Mouse (Mus musculus): ENCODE measurements around the gene Them4.

The Them4 gene

DNA sequence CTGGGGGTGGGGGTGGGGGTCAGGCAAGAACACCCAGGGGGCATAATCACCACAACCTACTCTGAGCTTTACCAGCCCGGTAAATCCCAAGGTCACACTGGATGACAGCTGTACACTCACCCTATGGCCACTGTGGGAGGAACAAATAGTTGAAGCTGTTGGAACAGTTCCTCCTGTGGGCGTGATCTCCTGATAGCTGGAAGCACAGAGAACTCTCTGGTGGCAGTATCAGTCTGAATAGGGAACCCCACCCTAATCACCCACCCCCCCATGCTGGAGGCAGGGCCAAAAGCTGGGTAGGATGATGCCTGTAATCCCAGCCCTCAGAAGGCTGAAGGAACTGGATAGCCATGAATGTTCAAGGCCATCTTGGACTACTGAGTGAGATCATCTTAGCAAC lies 59.8 kb downstream of the Them4 start:
- DNase-seq: no peak

DNA sequence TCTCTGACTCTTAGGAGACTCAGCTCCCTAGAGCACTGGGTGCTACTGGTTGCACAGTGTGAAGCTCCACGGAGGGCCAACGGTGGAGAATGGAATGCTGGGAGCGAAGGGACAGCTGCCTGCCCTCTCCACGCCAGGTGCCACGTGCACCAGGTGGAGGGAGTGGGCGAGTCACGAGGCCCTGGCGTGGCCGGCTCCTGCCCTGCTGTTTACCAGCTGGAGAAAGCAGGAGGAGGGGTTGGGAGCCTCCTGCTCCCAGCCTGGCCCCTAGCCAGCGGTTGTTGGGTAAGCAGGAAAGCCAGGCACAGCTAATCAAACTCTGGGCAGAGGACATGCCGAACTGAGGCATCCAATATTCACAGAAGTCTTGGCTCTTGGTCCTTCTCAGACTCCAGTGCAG lies 61.7 kb downstream of the Them4 start:
- peak; percentile 86 to 94 for DNase-seq

DNA sequence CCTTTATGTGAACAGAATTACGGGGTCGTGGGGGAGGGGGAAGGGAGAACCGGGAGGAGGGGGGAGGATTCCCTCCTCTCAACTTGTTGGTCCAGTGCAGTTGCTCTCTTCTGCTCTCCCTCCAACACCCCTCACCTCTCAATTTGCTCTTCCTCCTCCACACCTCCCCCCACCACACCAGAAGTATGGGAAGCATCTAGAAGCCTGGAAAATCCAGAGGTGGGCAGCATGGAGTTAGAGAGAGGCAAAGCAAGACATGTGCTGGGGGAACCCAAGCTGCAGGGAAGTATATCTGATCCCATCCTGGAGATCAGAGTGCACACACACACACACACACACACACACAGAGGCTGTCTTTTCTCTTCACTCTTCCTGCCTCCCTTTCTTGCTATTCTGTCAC lies 62.1 kb downstream of the Them4 start:
- DNase-seq: no peak

DNA sequence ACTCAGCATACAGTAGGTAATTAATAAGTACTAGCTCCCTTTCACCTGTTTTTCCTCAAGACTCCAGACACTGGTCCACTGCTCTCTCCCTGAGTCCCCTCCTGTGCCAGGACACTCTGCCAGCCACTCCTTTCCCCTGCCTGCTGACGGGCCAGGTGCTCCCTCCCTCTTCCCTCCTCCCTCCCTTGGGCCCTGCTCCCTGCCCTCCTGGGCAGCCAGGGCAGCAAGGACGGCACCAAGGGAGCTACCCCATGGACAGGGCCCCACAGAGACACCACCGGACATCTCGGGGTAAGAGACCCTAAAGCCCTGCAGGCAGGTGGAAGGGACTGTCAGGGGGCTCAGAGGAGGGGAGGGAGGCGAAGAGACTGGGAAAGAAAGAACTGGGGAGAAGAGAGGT lies 62.8 kb downstream of the Them4 start, which contains the start of gene Rorc:
Gene Rorc, plus strand, starts transcription at position 154 of the 400 bp plus-strand sequence.
- DNase-seq: peak; percentile 53 to 73

DNA sequence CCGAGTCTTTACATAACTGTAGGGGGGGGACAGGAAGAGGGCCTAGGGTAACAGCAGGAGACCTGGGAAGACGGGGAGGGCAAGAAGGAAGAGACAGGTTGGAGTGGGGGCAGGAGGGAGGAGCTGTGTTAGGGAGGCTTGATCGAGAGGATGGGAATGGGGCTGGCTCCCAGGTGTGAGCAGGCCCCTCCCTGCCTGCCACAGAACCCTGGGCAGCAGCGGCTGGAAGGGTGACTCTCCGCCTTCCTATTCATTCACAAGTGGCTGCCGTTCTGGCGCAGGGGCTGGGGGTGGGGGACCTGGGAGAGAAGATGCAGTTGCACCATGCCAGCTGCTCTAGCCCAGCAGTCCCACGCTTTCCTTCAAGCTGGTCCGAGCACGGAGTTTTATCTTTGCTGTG lies 63.2 kb downstream of the Them4 start:
- peak in 1 of 2 experiments; percentile 53 for DNase-seq

DNA sequence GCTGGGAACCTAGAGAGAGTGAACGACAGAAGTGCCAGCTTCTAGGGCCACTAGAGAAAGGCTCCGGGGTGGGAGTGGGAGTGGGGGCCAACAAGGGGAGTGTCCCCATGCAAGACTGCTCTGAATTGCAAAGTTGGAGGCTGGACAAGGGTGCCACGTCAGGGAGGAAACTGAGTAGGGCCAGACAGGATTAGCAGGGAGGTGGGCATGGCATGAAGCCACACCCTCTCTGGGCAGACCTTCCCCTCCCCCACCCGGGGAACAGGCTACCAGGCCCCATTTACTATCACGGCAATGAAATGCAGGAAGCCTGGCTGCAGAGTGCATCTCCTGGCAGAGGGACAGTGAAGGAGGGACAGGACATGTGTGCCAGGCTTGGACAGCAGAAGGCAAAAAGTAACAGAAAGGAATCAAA lies 63.7 kb downstream of the Them4 start:
- DNase-seq: peak; percentile 45 to 62

DNA sequence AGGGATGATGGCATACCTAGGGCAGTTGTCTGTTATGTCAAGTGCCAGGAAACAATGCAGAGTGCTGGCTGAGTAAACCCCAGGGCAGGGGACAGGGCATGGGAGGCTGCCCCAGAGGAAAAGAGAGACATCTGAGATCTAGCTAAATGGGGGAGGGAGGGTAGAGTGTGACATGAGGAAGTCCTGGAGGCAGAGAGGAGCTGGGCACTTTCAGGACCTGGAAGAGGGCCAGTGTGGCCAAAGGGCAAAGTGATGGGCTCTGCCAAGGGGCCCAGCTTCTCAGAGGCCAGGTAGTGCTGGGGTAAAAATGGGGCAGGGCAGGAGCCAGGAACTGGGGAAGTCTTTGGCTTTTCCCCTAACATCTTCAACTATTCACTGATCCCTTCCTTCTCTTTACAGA lies 64.7 kb downstream of the Them4 start:
- DNase-seq: no peak

DNA sequence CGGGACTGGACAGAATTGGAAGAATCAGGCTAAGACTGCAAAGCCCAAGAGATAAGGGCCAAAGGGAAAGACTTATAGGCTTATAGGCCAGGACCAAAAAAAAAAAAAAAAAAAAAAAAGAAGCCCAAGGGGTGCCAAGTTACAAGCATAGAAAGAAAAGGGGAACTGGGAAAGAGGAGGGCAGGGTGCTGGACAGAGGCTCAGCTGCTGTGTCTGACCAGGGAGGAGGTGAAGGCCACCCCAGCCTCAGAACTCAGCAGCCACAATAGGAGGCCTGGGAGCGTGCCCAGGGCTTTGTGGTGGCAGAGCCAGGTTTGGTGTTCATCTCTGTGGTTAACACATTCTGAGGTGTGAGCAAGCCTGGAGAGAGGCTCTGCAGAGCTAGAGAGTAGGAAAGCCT lies 65.3 kb downstream of the Them4 start:
- DNase-seq: no peak

DNA sequence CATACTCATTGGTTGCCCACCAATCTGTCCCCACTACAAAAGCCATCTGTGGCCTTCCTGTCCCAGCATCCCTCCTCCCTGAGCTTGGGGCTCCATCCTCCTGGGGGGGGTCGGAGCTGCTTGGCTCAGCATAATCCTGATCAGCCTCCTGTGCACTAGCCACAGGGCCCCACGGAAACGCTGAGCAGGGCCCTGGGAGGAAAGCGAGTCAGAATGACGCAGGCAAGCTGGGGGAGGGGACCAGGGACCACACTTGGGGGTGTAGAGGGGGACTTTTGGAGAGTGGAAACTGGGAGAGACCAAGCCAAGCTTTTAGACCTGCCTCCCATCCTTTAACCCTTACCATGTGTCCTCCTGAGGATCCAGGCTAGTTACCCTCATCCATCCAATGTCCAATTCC lies 66.0 kb downstream of the Them4 start:
- DNase-seq: no peak

DNA sequence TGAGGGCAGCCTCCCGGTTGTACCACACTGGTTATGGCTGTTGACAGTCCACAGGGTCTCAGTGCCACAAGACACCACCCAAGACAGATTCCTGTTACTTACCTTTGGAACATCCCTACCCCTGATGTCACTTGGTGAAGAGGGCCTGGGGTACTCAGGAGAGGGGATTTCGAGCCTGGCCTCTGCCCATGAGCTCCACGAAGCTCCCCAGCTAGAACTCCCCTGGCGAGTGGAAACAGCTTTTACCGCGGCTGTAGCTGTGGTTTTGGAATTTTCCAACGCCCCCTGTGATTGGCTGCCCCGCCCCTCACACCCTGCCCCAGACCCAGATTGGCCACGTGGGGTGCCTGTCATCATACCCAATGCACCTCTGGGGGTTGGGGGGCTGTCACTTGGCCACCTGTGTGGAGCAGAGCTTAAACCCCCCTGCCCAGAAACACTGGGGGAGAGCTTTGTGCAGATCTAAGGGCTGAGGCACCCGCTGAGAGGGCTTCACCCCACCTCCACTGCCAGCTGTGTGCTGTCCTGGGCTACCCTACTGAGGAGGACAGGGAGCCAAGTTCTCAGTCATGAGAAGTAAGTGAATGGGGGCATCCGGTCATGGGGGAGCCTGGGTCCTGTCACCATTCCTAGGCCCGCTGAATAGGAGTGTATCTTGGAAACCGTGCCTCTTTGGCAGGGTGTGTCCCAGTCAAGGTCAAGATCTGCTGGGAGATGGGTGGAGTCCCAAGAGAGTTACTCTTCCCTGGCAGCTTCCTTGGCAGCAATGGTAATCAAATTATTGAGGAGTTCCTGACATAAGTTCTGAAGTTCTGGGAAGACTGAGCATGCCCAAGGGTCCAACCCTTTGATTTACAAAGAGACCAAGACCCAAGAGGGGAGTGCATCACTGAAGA lies 67.4 kb downstream of the Them4 start:
- DNase-seq: no peak

DNA sequence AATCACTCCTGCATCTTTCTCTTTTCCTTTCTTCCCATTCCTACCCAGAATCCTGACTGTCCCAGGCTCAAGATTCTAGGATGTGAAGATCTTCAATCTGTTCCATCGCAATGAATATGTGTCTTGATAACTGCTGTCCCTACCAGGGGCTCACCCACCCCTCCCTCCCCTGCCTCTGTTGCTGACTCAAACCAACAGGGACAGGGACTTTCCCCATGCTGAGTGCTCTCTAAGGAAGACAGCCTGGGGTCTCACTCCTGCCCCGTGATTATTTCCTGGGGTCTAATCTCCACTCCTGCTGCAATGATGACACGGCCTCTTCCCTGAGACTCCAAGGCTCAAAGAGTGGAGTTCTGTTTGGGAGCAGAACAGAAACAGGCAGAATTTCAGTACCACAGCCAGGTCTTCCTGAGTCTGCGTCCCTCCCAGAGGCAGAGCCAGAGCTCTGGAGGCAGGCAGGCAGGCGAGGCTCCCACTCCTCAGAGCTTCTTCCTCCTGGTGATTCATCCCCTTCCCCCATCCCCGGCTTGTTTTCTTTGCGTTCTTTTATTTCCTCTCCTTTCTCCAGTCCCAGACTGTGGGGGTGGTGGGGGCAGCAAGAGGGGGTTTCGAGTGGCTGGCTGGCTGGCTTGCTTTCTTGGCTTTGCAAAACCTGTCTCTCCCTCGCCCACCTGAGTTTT lies 70.1 kb downstream of the Them4 start:
- DNase-seq: no peak
